Mouse (Mus musculus) hindbrain, postnatal 0 days (tissue): Measurements from ENCODE around the gene Marveld1. TPM values are rescaled to one million over a fixed set of nuclear protein-coding genes. Genes with fewer than 3 reads are reported as not detected.

ENCODE experiments used
- ATAC-seq: fragments of 200-750 bp; cut with Nextera tagmentation; 2 replicates; pipeline ENCODE4 v1.8.0; 2017; ENCODE audit warnings: mild to moderate bottlenecking, moderate TSS enrichment, moderate library complexity
- DNase-seq: peaks from one replicate; pipeline ENCODE4 v3.0.0-alpha.2; 2015; ENCODE audit warnings: low spot score
- H3K27ac ChIP-seq: fragments of 300-500 bp; sonication (generic); 2 replicates; pipeline ENCODE4 v1.5.1; 2014; ENCODE audit warnings: mild to moderate bottlenecking
- H3K27me3 ChIP-seq: fragments of 300-500 bp; sonication (generic); 2 replicates; pipeline ENCODE4 v1.6.1; 2014; ENCODE audit warnings: low read length, mixed read lengths; ENCODE audit not compliant: insufficient read depth
- H3K36me3 ChIP-seq: fragments of 300-500 bp; sonication (generic); 2 replicates; pipeline ENCODE4 v1.6.1; 2014; ENCODE audit warnings: low read length, mixed read lengths; ENCODE audit not compliant: insufficient read depth
- H3K4me1 ChIP-seq: fragments of 300-500 bp; sonication (generic); 2 replicates; pipeline ENCODE4 v1.6.1; 2014; ENCODE audit warnings: antibody characterized with exemption, low read length, mixed read lengths; ENCODE audit not compliant: insufficient read depth
- H3K4me2 ChIP-seq: fragments of 300-500 bp; sonication (generic); 2 replicates; pipeline ENCODE4 v1.6.1; 2014; ENCODE audit warnings: low read depth, mild to moderate bottlenecking, low read length, moderate library complexity, mixed read lengths
- H3K4me3 ChIP-seq: fragments of 300-500 bp; sonication (generic); 2 replicates; pipeline ENCODE4 v1.5.1; 2014; ENCODE audit warnings: low read length
- H3K9ac ChIP-seq: fragments of 300-500 bp; sonication (generic); replicated peaks from 2 replicates; pipeline ENCODE4 v1.6.1; 2014; ENCODE audit warnings: mild to moderate bottlenecking, low read length, moderate library complexity, mixed read lengths
- H3K9me3 ChIP-seq: fragments of 300-500 bp; sonication (generic); 2 replicates; pipeline ENCODE4 v1.6.1; 2016; ENCODE audit warnings: low read length, mixed read lengths
- CTCF ChIP-seq: IDR thresholded peaks from 2 replicates; pipeline ENCODE4 v1.5.1; 2016; ENCODE audit warnings: antibody characterized with exemption, control low read depth, low read depth
- WGBS: fragments of 180-500 bp; shearing (Covaris S2); extraction: QIAGEN DNeasy Blood & Tissue Kit; methylation state at CpG from one replicate; pipeline ENCODE4 v1.1.7; 2014; 5-methylcytosine and 5-hydroxymethylcytosine counted together
- polyA plus RNA-seq: library from polyadenylated mRNA; unstranded; fragments of >200 nt; fragmentation: Nextera tagmentation; extraction: Ambion mirVana; gene quantifications from 2 replicates; pipeline ENCODE4 v1.2.1, GENCODE M21; 2015
- total RNA-seq: library from RNA; depleted of rRNA; stranded (reverse); fragments of >200 nt; gene quantifications from 2 replicates; pipeline ENCODE4 v1.2.3, GENCODE M21; 2014

The Marveld1 gene
- total and polyA plus RNA-seq, 2 experiments from 2014 or later: 3.2 to 14.0 TPM

GRCm38 (mm10) chr19:42129509-42130293 is 17.5 kb upstream of the Marveld1 start:
- Histone ChIP-seq H3K36me3 (no peaks in the 10 kb centered on the region), H3K4me2 (peak overlapping the region; percentile 100), H3K4me3 (peak overlapping the region; percentile 57), H3K9me3 (no peaks in the 10 kb centered on the region), H3K27me3 (no peaks in the 10 kb centered on the region), H3K4me1 (peaks cover 19% of the 10 kb centered on the region), H3K9ac (no peak overlapping the region), H3K27ac (peak overlapping the region; percentile 27; the same call in 1 of the 2 replicates)
- ATAC-seq (peak; percentile 15; the same call in 1 of the 2 replicates), DNase-seq (no peak)
- WGBS: 10% methylated on average over 14 of the region's 14 CpGs
- TF ChIP-seq CTCF: no peak

- H3K4me2 ChIP-seq: no peak overlapping the region
- H3K4me3 ChIP-seq: no peak overlapping the region
- ATAC-seq: no peak
- H3K4me1 ChIP-seq: peaks cover 19% of the 10 kb centered on the region
- no peaks in the 10 kb centered on the region for H3K36me3 ChIP-seq
- no peaks in the 10 kb centered on the region for H3K27me3 ChIP-seq
- no peak for DNase-seq
- peak overlapping the region; percentile 27; the same call in 1 of the 2 replicates for H3K27ac ChIP-seq
- no peak for TF ChIP-seq CTCF
- no peaks in the 10 kb centered on the region for H3K9me3 ChIP-seq
- H3K9ac ChIP-seq: no peak overlapping the region
- 38% methylated on average over 3 of the region's 3 CpGs for WGBS
Observed at GRCm38 (mm10) chr19:42130294-42130606, 16.9 kb upstream of the Marveld1 start.

- DNase-seq (no peak), ATAC-seq (no peak)
- Histone ChIP-seq H3K4me3 (no peak overlapping the region), H3K4me1 (peaks cover 19% of the 10 kb centered on the region), H3K36me3 (no peaks in the 10 kb centered on the region), H3K27me3 (no peaks in the 10 kb centered on the region), H3K27ac (no peak overlapping the region), H3K9ac (no peak overlapping the region), H3K9me3 (no peaks in the 10 kb centered on the region), H3K4me2 (no peak overlapping the region)
- WGBS: 76% methylated on average over 5 of the region's 5 CpGs
- TF ChIP-seq CTCF: no peak
Observed at GRCm38 (mm10) chr19:42131101-42131500, 16.1 kb upstream of the Marveld1 start.

- H3K27ac ChIP-seq: no peak overlapping the region
- peaks cover under 1% of the 10 kb centered on the region; the same call in 1 of the 2 replicates for H3K4me1 ChIP-seq
- TF ChIP-seq CTCF: no peak
- no peaks in the 10 kb centered on the region for H3K27me3 ChIP-seq
- no peak overlapping the region for H3K9ac ChIP-seq
- no peaks in the 10 kb centered on the region for H3K9me3 ChIP-seq
- ATAC-seq (no peak), DNase-seq (no peak)
- H3K4me2 ChIP-seq: no peak overlapping the region
- H3K36me3 ChIP-seq: no peaks in the 10 kb centered on the region
- no peak overlapping the region for H3K4me3 ChIP-seq
Observed at GRCm38 (mm10) chr19:42135070-42135469, 12.1 kb upstream of the Marveld1 start.

GRCm38 (mm10) chr19:42136126-42136525 is 11.1 kb upstream of the Marveld1 start:
- H3K9me3 ChIP-seq: no peaks in the 10 kb centered on the region
- DNase-seq (no peak), ATAC-seq (no peak)
- 26% methylated on average over 5 of the region's 5 CpGs for WGBS
- H3K27me3 ChIP-seq: no peaks in the 10 kb centered on the region
- no peaks in the 10 kb centered on the region for H3K36me3 ChIP-seq
- no peak overlapping the region for H3K4me2 ChIP-seq
- no peaks in the 10 kb centered on the region for H3K4me1 ChIP-seq
- no peak overlapping the region for H3K9ac ChIP-seq
- no peak for TF ChIP-seq CTCF
- no peak overlapping the region for H3K4me3 ChIP-seq
- H3K27ac ChIP-seq: no peak overlapping the region

- Histone ChIP-seq H3K9ac (no peak overlapping the region), H3K36me3 (no peaks in the 10 kb centered on the region), H3K4me3 (no peak overlapping the region), H3K4me2 (no peak overlapping the region), H3K4me1 (no peaks in the 10 kb centered on the region), H3K27me3 (no peaks in the 10 kb centered on the region), H3K27ac (no peak overlapping the region), H3K9me3 (no peaks in the 10 kb centered on the region)
- TF ChIP-seq CTCF: no peak
- no peak for ATAC-seq
- 92% methylated on average over 4 of the region's 4 CpGs for WGBS
- DNase-seq: no peak
Observed at GRCm38 (mm10) chr19:42137167-42137672, 10.0 kb upstream of the Marveld1 start.
